Mouse (Mus musculus) intestine, embryonic 14.5 days (tissue): Measurements from ENCODE around the gene Mcu. TPM values are rescaled to one million over a fixed set of nuclear protein-coding genes. Genes with fewer than 3 reads are reported as not detected.

Source experiments
- ATAC-seq: fragments of 200-750 bp; cut with Nextera tagmentation; replicated peaks from 2 replicates; pipeline ENCODE4 v1.8.0; 2017; ENCODE audit warnings: low read depth, moderate number of reproducible peaks, moderate TSS enrichment, moderate library complexity; ENCODE audit not compliant: low FRiP score, low TSS enrichment
- DNase-seq: peaks from one replicate; pipeline ENCODE4 v3.0.0-alpha.2; 2018; ENCODE audit warnings: low spot score
- H3K27ac ChIP-seq: fragments of 300-500 bp; sonication (generic); 2 replicates; pipeline ENCODE4 v1.5.1; 2014; ENCODE audit warnings: low read depth, mild to moderate bottlenecking, control low read depth
- H3K27me3 ChIP-seq: fragments of 300-500 bp; sonication (generic); replicated peaks from 2 replicates; pipeline ENCODE4 v1.6.1; 2014; ENCODE audit warnings: low read length, control low read depth; ENCODE audit not compliant: control insufficient read depth, insufficient read depth
- H3K36me3 ChIP-seq: fragments of 300-500 bp; sonication (generic); 2 replicates; pipeline ENCODE4 v1.6.1; 2014; ENCODE audit warnings: low read length, control low read depth; ENCODE audit not compliant: control insufficient read depth, insufficient read depth
- H3K4me1 ChIP-seq: fragments of 300-500 bp; sonication (generic); replicated peaks from 2 replicates; pipeline ENCODE4 v1.6.1; 2014; ENCODE audit warnings: low read length, control low read depth, mixed read lengths; ENCODE audit not compliant: control insufficient read depth, insufficient read depth
- H3K4me2 ChIP-seq: fragments of 300-500 bp; sonication (generic); 2 replicates; pipeline ENCODE4 v1.6.1; 2014; ENCODE audit warnings: low read length
- H3K4me3 ChIP-seq: fragments of 300-500 bp; sonication (generic); 2 replicates; pipeline ENCODE4 v1.5.1; 2014; ENCODE audit warnings: low read depth, low read length, control low read depth, mixed read lengths
- H3K9ac ChIP-seq: fragments of 300-500 bp; sonication (generic); 2 replicates; pipeline ENCODE4 v1.6.1; 2014; ENCODE audit warnings: mild to moderate bottlenecking, low read length
- H3K9me3 ChIP-seq: fragments of 300-500 bp; sonication (generic); 2 replicates; pipeline ENCODE4 v1.6.1; 2016; ENCODE audit warnings: low read length, control low read depth; ENCODE audit not compliant: control insufficient read depth
- WGBS: fragments of 180-500 bp; shearing (Covaris S2); extraction: QIAGEN DNeasy Blood & Tissue Kit; methylation state at CpG from one replicate; pipeline ENCODE4 v1.1.7; 2014; 5-methylcytosine and 5-hydroxymethylcytosine counted together
- polyA plus RNA-seq: library from polyadenylated mRNA; unstranded; fragments of >200 nt; fragmentation: Nextera tagmentation; extraction: Ambion mirVana; gene quantifications from 2 replicates; pipeline ENCODE4 v1.2.1, GENCODE M21; 2014

The Mcu gene
- polyA plus RNA-seq, 1 experiment from 2014 or later, result 60.2 TPM

DNA sequence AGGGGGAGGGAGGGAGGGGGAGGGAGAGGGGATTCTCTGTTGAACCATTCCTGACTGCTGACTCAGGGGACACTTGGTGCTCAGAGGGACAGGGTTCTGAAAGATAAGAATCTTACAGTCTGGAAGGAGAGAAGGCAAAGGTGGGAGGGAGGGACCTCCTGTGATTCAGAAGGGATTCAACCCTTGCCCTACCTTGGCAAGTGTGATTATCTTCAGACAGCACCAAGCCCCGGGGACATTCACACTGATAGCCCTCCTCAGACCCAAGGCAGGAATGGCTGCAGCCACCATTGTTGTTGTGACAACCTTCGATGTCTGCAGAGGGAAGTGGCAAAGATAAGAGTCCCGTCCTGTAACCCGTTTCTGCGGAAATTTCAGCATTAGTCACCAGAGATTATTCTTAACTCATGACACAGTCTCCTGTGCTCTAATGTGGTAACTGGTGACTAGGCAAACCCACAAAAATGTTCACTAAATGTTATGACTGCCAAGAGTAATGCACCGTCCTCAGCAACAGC lies 185.7 kb downstream of the Mcu start:
- Histone ChIP-seq H3K4me2 (no peak overlapping the region), H3K4me3 (no peak overlapping the region), H3K9me3 (no peaks in the 10 kb centered on the region), H3K27ac (no peak overlapping the region), H3K4me1 (peaks cover 12% of the 10 kb centered on the region), H3K9ac (no peak overlapping the region), H3K27me3 (no peaks in the 10 kb centered on the region), H3K36me3 (no peaks in the 10 kb centered on the region)
- WGBS, result 55% methylated on average over 6 of the region's 6 CpGs
- DNase-seq (no peak), ATAC-seq (no peak)

GRCm38 (mm10) chr10:59429448-59430135 lies 186.9 kb downstream of the Mcu start:
- Histone ChIP-seq H3K9me3 (no peaks in the 10 kb centered on the region), H3K4me3 (no peak overlapping the region), H3K9ac (no peak overlapping the region), H3K36me3 (no peaks in the 10 kb centered on the region), H3K4me2 (no peak overlapping the region), H3K4me1 (peaks cover 12% of the 10 kb centered on the region), H3K27ac (no peak overlapping the region), H3K27me3 (no peaks in the 10 kb centered on the region)
- 70% methylated on average over 16 of the region's 16 CpGs for WGBS
- ATAC-seq (no peak), DNase-seq (no peak)

- H3K4me1 ChIP-seq, result peaks cover 12% of the 10 kb centered on the region
- no peak for ATAC-seq
- no peaks in the 10 kb centered on the region for H3K36me3 ChIP-seq
- H3K27me3 ChIP-seq, result no peaks in the 10 kb centered on the region
- no peak overlapping the region for H3K4me2 ChIP-seq
- H3K27ac ChIP-seq, result no peak overlapping the region
- 51% methylated on average over 4 of the region's 4 CpGs for WGBS
- H3K9me3 ChIP-seq, result no peaks in the 10 kb centered on the region
- H3K4me3 ChIP-seq, result no peak overlapping the region
- DNase-seq, result no peak
- no peak overlapping the region for H3K9ac ChIP-seq
These were observed 190.1 kb downstream of the Mcu start for GRCm38 (mm10) chr10:59426371-59426770.

GRCm38 (mm10) chr10:59425369-59425768 lies 191.1 kb downstream of the Mcu start:
- WGBS, result 81% methylated on average over 7 of the region's 7 CpGs
- no peak overlapping the region for H3K27ac ChIP-seq
- no peaks in the 10 kb centered on the region for H3K36me3 ChIP-seq
- no peak for ATAC-seq
- no peak overlapping the region for H3K4me3 ChIP-seq
- H3K4me1 ChIP-seq, result peaks cover 12% of the 10 kb centered on the region
- H3K4me2 ChIP-seq, result no peak overlapping the region
- no peak overlapping the region for H3K9ac ChIP-seq
- no peaks in the 10 kb centered on the region for H3K27me3 ChIP-seq
- DNase-seq, result no peak
- H3K9me3 ChIP-seq, result no peaks in the 10 kb centered on the region

- no peak overlapping the region for H3K27ac ChIP-seq
- H3K36me3 ChIP-seq, result no peaks in the 10 kb centered on the region
- no peak overlapping the region for H3K4me3 ChIP-seq
- no peaks in the 10 kb centered on the region for H3K9me3 ChIP-seq
- ATAC-seq, result no peak
- H3K4me1 ChIP-seq, result peaks cover 6% of the 10 kb centered on the region
- 48% methylated on average over 3 of the region's 3 CpGs for WGBS
- H3K9ac ChIP-seq, result no peak overlapping the region
- H3K4me2 ChIP-seq, result no peak overlapping the region
- no peak for DNase-seq
- H3K27me3 ChIP-seq, result no peaks in the 10 kb centered on the region
These were observed 192.0 kb downstream of the Mcu start for GRCm38 (mm10) chr10:59424453-59424852.

GRCm38 (mm10) chr10:59419516-59419915 lies 197.0 kb downstream of the Mcu start:
- no peak overlapping the region for H3K4me2 ChIP-seq
- DNase-seq (no peak), ATAC-seq (no peak)
- H3K4me1 ChIP-seq, result no peaks in the 10 kb centered on the region
- H3K9ac ChIP-seq, result no peak overlapping the region
- H3K4me3 ChIP-seq, result no peak overlapping the region
- no peaks in the 10 kb centered on the region for H3K9me3 ChIP-seq
- 82% methylated on average over 4 of the region's 4 CpGs for WGBS
- H3K36me3 ChIP-seq, result no peaks in the 10 kb centered on the region
- no peaks in the 10 kb centered on the region for H3K27me3 ChIP-seq
- no peak overlapping the region for H3K27ac ChIP-seq

- Histone ChIP-seq H3K36me3 (no peaks in the 10 kb centered on the region), H3K4me1 (no peaks in the 10 kb centered on the region), H3K9me3 (peaks cover 2% of the 10 kb centered on the region; the same call in 1 of the 2 replicates), H3K9ac (no peak overlapping the region), H3K4me2 (no peak overlapping the region), H3K27me3 (no peaks in the 10 kb centered on the region), H3K4me3 (no peak overlapping the region), H3K27ac (no peak overlapping the region)
- DNase-seq, result no peak
- no peak for ATAC-seq
- WGBS, result 81% methylated on average over 3 of the region's 3 CpGs
These were observed 199.9 kb downstream of the Mcu start for GRCm38 (mm10) chr10:59416623-59417022.

DNA sequence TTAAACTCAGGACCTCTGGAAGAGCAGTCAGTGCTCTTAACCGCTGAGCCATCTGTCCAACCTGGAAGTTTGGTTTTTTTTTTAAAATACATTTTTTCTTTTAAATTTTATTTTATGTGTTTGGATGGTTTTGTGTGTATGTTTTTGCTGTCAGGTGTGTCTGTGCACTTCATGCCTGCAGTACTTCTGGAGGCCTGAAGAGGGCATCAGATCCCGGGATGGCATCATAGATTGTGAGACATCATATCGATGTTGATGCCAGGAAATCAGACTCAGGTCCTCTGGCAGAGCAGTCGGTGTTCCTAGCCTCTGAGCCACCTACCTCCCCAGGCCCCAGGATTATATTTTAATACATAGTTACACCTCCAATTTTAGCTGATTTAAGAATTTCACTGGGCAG lies 202.8 kb downstream of the Mcu start:
- WGBS, result 91% methylated on average over 4 of the region's 4 CpGs
- Histone ChIP-seq H3K36me3 (no peaks in the 10 kb centered on the region), H3K27ac (no peak overlapping the region), H3K9ac (no peak overlapping the region), H3K4me3 (no peak overlapping the region), H3K4me2 (no peak overlapping the region), H3K27me3 (no peaks in the 10 kb centered on the region), H3K4me1 (no peaks in the 10 kb centered on the region), H3K9me3 (peaks cover 2% of the 10 kb centered on the region; the same call in 1 of the 2 replicates)
- ATAC-seq, result no peak
- DNase-seq, result no peak

- WGBS, result 51% methylated on average over 12 of the region's 12 CpGs
- Histone ChIP-seq H3K27me3 (no peaks in the 10 kb centered on the region), H3K36me3 (no peaks in the 10 kb centered on the region), H3K9ac (no peak overlapping the region), H3K4me3 (no peak overlapping the region), H3K27ac (no peak overlapping the region), H3K4me2 (no peak overlapping the region), H3K4me1 (no peaks in the 10 kb centered on the region), H3K9me3 (peaks cover 2% of the 10 kb centered on the region; the same call in 1 of the 2 replicates)
- DNase-seq (no peak), ATAC-seq (no peak)
These were observed 206.2 kb downstream of the Mcu start for GRCm38 (mm10) chr10:59410264-59410663.
